Mouse (Mus musculus) megakaryocyte, embryonic 14.5 days (primary cell): Measurements from ENCODE around the gene Mixl1. TPM values are rescaled to one million over a fixed set of nuclear protein-coding genes. Genes with fewer than 3 reads are reported as not detected.

Source experiments
- H3K27me3 ChIP-seq: replicated peaks from 2 replicates; pipeline ENCODE3; 2012; ENCODE audit warnings: inconsistent platforms
- H3K36me3 ChIP-seq: replicated peaks from 2 replicates; pipeline ENCODE3; 2012; ENCODE audit warnings: low read length, inconsistent platforms, mixed read lengths
- H3K4me1 ChIP-seq: 2 replicates; pipeline ENCODE4 v1.6.1; 2012; ENCODE audit warnings: inconsistent platforms
- H3K4me3 ChIP-seq: replicated peaks from 2 replicates; pipeline ENCODE3; 2012; ENCODE audit warnings: moderate library complexity, mild to moderate bottlenecking, inconsistent platforms
- H3K9me3 ChIP-seq: 2 replicates; pipeline ENCODE4 v1.6.1; 2012; ENCODE audit warnings: inconsistent platforms
- FLI1 ChIP-seq: IDR thresholded peaks from 2 replicates; pipeline ENCODE4 v1.6.1; 2012; ENCODE audit warnings: low read length, inconsistent platforms, mixed read lengths
- GATA1 ChIP-seq: IDR thresholded peaks from 3 replicates; pipeline ENCODE4 v1.6.1; 2012; ENCODE audit warnings: mixed read lengths, low read length, inconsistent platforms, borderline replicate concordance
- polyA plus RNA-seq: library from polyadenylated mRNA; stranded (reverse); fragments of >175 nt; gene quantifications from 2 replicates; pipeline ENCODE4 v1.2.3, GENCODE M21; 2012; ENCODE audit warnings: low replicate concordance; ENCODE audit not compliant: insufficient read depth

The Mixl1 gene
- polyA plus RNA-seq, 1 experiment, result not detected

DNA sequence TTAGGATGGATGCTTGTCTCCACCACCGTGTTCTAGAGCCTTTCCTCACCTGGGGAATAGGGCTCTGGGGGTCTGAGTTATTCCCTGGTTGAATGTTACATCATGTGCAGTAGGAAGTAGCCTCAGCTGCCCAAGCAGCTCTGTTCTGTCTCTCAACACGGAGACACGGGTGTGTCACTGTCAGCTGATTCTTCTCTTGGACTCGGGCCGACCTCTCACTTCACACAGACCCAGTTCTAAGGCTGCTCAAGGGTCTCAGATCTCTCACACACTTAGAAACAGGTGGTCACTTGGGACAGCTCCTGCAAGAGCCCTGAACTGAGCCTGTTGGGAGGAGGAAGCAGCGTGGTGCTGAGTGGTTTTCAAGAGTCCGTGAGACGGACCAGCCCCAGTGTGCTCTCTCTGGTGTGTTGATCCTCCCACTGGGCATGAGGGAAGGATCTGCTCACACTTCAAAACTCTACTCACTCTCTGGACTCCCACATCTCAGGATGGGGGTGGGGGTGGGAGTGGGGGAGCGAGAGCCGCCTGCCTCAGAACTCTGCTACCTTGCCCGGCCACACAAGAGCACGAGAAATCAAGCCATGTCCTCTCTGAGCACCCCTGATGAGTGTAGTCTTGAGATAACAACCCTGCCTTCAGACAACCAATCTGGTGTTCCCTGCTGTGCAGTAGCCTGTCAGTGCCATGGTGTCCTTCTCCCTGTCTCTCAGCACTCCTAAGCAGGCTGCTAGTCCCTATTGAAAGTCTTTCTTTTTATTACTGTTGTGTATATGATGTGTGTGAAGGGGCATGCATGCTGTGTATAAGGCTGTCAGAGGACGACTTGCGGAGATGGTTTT, 12.3 kb upstream of the Mixl1 start:
- H3K27me3 ChIP-seq, result peaks cover 35% of the 10 kb centered on the region
- no peak overlapping the region for H3K4me3 ChIP-seq
- H3K4me1 ChIP-seq, result peaks cover 37% of the 10 kb centered on the region
- H3K9me3 ChIP-seq, result no peaks in the 10 kb centered on the region
- TF ChIP-seq GATA1, result no peak
- TF ChIP-seq FLI1, result no peak
- H3K36me3 ChIP-seq, result no peaks in the 10 kb centered on the region

DNA sequence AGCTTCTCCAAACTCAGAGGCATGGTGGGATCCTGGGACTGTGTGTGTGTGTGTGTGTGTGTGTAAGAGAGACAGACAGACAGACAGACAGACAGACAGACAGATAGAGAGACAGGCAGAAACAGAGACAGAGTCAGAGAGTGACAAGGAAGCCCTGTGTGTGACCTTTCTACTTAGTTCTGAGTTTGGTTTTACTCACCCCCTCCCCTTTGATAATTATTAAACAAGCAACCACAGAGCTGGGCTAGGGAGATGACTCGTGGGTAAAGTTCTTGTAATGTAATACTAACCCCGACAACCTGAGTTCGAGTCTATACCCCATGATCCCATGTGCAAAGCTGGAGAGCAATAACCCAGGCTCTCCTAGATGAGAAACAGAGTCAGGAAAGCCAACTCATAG, 11.0 kb upstream of the Mixl1 start:
- H3K9me3 ChIP-seq, result no peaks in the 10 kb centered on the region
- peaks cover 45% of the 10 kb centered on the region for H3K27me3 ChIP-seq
- no peak for TF ChIP-seq FLI1
- TF ChIP-seq GATA1, result no peak
- peaks cover 44% of the 10 kb centered on the region for H3K4me1 ChIP-seq
- H3K4me3 ChIP-seq, result no peak overlapping the region
- no peaks in the 10 kb centered on the region for H3K36me3 ChIP-seq

DNA sequence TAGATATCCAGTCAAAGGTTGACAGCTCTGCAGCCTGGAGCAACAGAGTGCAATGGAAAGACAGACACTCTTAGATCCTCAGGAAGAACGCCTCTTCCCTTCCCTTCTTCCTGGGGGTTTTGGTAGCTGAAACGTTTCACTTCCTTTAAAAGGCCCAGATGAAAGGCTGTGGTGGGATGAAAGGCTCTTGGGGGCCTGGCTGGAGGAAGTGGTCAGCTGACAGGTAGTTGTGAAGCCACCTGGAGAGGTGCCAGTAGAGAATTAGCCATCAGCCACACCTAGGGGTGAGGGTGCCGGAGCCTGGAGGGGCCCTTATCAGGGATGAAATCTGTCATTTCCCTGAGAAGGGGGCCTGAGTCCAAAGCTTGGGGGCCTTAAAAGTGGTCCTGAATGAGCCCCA, 10.5 kb upstream of the Mixl1 start:
- Histone ChIP-seq H3K4me1 (peaks cover 48% of the 10 kb centered on the region), H3K27me3 (peaks cover 49% of the 10 kb centered on the region), H3K36me3 (no peaks in the 10 kb centered on the region), H3K4me3 (no peak overlapping the region), H3K9me3 (no peaks in the 10 kb centered on the region)
- TF ChIP-seq FLI1 (no peak), GATA1 (no peak)

DNA sequence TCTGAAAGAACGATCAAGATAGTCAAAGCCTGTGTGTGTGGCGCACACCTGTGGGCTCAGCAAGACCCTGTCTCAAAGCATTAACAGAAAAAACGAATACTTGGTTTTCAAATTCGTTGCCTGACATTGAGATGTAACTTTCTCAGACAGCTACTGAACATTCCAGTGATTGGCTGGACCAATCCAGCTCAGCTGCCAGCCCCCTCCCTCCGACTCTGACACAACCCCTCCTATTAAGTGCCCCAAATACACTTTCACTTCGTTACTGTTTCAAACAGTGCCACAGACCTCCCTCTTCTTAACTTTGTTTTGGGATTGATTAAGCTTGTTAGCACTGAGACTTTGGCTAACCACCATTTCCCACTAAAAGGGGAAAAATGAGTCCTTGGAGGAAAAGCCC, 6.6 kb upstream of the Mixl1 start:
- no peaks in the 10 kb centered on the region for H3K36me3 ChIP-seq
- peaks cover 36% of the 10 kb centered on the region for H3K4me1 ChIP-seq
- no peaks in the 10 kb centered on the region for H3K9me3 ChIP-seq
- TF ChIP-seq GATA1, result no peak
- no peak for TF ChIP-seq FLI1
- H3K27me3 ChIP-seq, result peaks cover 56% of the 10 kb centered on the region
- H3K4me3 ChIP-seq, result peak overlapping the region; percentile 76

DNA sequence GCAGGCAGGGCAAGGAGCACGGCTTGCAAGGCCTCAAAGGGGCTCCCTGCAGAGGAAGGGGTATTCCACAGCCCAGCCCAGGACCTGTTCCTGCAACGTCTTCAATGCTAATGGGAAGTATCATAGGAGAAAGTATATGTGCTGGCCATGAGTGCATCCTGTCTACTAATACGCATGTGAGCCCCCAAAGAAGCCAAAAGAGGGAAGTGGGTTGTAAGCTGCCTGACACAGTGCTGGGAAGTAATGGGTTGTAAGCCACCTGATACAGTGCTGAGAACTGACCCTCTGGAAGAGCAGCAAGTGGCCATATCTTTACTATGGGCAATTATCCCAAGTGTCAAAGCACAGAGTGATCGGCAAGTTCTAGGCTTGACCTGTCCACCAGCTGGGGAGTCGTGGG, 1.2 kb upstream of the Mixl1 start:
- Histone ChIP-seq H3K36me3 (no peaks in the 10 kb centered on the region), H3K27me3 (peaks cover 62% of the 10 kb centered on the region), H3K9me3 (no peaks in the 10 kb centered on the region), H3K4me1 (peaks cover 26% of the 10 kb centered on the region), H3K4me3 (no peak overlapping the region)
- TF ChIP-seq FLI1 (no peak), GATA1 (no peak)

DNA sequence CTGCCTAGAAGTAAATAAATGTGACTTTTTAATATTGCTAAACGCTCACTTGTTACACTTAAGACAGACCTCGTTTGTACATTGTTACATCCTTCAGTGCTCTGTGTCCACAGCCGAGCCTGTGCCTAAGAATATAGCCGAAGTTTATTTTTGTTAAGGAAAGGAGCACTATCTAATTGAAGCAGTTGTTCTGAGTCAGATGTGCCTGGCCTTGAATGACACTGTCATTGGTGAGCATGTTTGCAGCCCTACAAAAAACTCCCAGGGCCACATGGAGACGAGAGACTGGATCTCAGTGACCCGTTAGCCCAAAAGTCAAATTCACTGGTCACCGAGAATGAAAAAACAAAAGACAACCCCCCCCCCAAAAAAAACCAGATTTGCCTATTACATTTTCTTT, 5.5 kb downstream of the Mixl1 start:
- peaks cover 53% of the 10 kb centered on the region for H3K36me3 ChIP-seq

More for the DNA sequence above, 5.5 kb downstream of the Mixl1 start:
- Histone ChIP-seq H3K4me1 (peaks cover 2% of the 10 kb centered on the region), H3K4me3 (no peak overlapping the region), H3K27me3 (peaks cover 19% of the 10 kb centered on the region), H3K9me3 (no peaks in the 10 kb centered on the region)
- TF ChIP-seq FLI1 (no peak), GATA1 (no peak)

Other genes starting within 250 kb of the Mixl1 start
- not detected in 2 replicates for gene Stum, start 213.5 kb downstream of the Mixl1 start, polyA plus RNA-seq
- gene Parp1, start 128.1 kb downstream of the Mixl1 start, polyA plus RNA-seq, result 10.7 and 59.2 TPM in 2 replicates
- 0.49 TPM in 1 of 2 replicates, not detected in the other for gene Lin9, start 55.9 kb downstream of the Mixl1 start, polyA plus RNA-seq
- 1.4 and 3.6 TPM in 2 replicates for gene Acbd3, start 29.0 kb upstream of the Mixl1 start, polyA plus RNA-seq
- 752 and 2,061 TPM in 2 replicates for gene H3f3a, start 116.9 kb upstream of the Mixl1 start, polyA plus RNA-seq
- 8.2 and 18.2 TPM in 2 replicates for gene Sde2, start 154.1 kb upstream of the Mixl1 start, polyA plus RNA-seq
- gene Lefty2, start 196.1 kb upstream of the Mixl1 start, polyA plus RNA-seq, result not detected in 2 replicates
- gene Pycr2, start 207.3 kb upstream of the Mixl1 start, polyA plus RNA-seq, result 54.5 and 76.2 TPM in 2 replicates
- gene Lefty1, start 238.0 kb upstream of the Mixl1 start, polyA plus RNA-seq, result 0.83 TPM in 1 of 2 replicates, not detected in the other
- 1.5 and 6.7 TPM in 2 replicates for gene Tmem63a, start 245.3 kb upstream of the Mixl1 start, polyA plus RNA-seq